Mouse (Mus musculus) right cerebral cortex, postnatal 14 days (tissue): ENCODE data around the gene Zbtb44.
"Not testable (repeated sequence)": the region's sequence is repeated elsewhere in the genome, so short reads cannot be mapped to it uniquely, and the experiment has no call there.

Source experiments
- DNase-seq: peaks from one replicate; pipeline ENCODE4 v3.0.0; 2022

The Zbtb44 gene

GRCm38 (mm10) chr9:31030532-31031413 is at the start of gene Zbtb44:
Gene Zbtb44 (plus strand): TSS chr9:31030644.
- DNase-seq = peak; percentile 67

- no peak for DNase-seq
Measured at GRCm38 (mm10) chr9:30985782-30986181, 44.7 kb upstream of the Zbtb44 start.

GRCm38 (mm10) chr9:30993106-30993505 is 37.3 kb upstream of the Zbtb44 start:
- DNase-seq = no peak

- DNase-seq = no peak
Measured at GRCm38 (mm10) chr9:30996590-30997562, 33.6 kb upstream of the Zbtb44 start.

- DNase-seq = no peak
Measured at GRCm38 (mm10) chr9:31000641-31001040, 29.8 kb upstream of the Zbtb44 start.

GRCm38 (mm10) chr9:31002528-31002927 is 27.9 kb upstream of the Zbtb44 start:
- no peak for DNase-seq

GRCm38 (mm10) chr9:31009334-31009733 is 21.1 kb upstream of the Zbtb44 start:
- no peak for DNase-seq

GRCm38 (mm10) chr9:31010040-31010439 is 20.4 kb upstream of the Zbtb44 start:
- no peak for DNase-seq

- no peak for DNase-seq
Measured at GRCm38 (mm10) chr9:31010749-31011148, 19.7 kb upstream of the Zbtb44 start.

- no peak for DNase-seq
Measured at GRCm38 (mm10) chr9:31011533-31011932, 18.9 kb upstream of the Zbtb44 start.

- DNase-seq = no peak
Measured at GRCm38 (mm10) chr9:31012674-31013073, 17.8 kb upstream of the Zbtb44 start.

GRCm38 (mm10) chr9:31013415-31013814 is 17.0 kb upstream of the Zbtb44 start:
- DNase-seq = no peak

- no peak for DNase-seq
Measured at GRCm38 (mm10) chr9:31017616-31018015, 12.8 kb upstream of the Zbtb44 start.

- DNase-seq = no peak
Measured at GRCm38 (mm10) chr9:31018158-31018557, 12.3 kb upstream of the Zbtb44 start.

- DNase-seq = no peak
Measured at GRCm38 (mm10) chr9:31018705-31019104, 11.7 kb upstream of the Zbtb44 start.

GRCm38 (mm10) chr9:31028251-31028650 is 2.2 kb upstream of the Zbtb44 start:
- no peak for DNase-seq

GRCm38 (mm10) chr9:31029751-31030511 is 513 bp upstream of the Zbtb44 start:
- DNase-seq = peak; percentile 95

- no peak for DNase-seq
Measured at GRCm38 (mm10) chr9:31031414-31031843, 985 bp downstream of the Zbtb44 start.

GRCm38 (mm10) chr9:31032546-31032945 is 2.1 kb downstream of the Zbtb44 start:
- DNase-seq = no peak

- no peak for DNase-seq
Measured at GRCm38 (mm10) chr9:31050208-31050607, 19.8 kb downstream of the Zbtb44 start.

- DNase-seq = not testable (repeated sequence)
Measured at GRCm38 (mm10) chr9:31051509-31051908, 21.1 kb downstream of the Zbtb44 start.

GRCm38 (mm10) chr9:31058723-31059122 is 28.3 kb downstream of the Zbtb44 start:
- no peak for DNase-seq

GRCm38 (mm10) chr9:31070706-31071105 is 40.3 kb downstream of the Zbtb44 start:
- no peak for DNase-seq
